Mouse (Mus musculus): Measurements from ENCODE around the gene Esrra.

Esrra gene

GRCm38 (mm10) chr19:6921647-6922567 is at the start of gene Esrra:
Esrra (minus strand) TSS chr19:6921813.
- DNase-seq (ENCODE audit: low spot score in 2 of 2) = peak; percentile 100

GRCm38 (mm10) chr19:6970460-6971085 is 49.0 kb upstream of the Esrra start:
- no peak for DNase-seq (ENCODE audit: low spot score in 2 of 2)

- peak; percentile 54 to 68 for DNase-seq (ENCODE audit: low spot score in 2 of 2)
Observed at GRCm38 (mm10) chr19:6969665-6970381, 48.2 kb upstream of the Esrra start.

- no peak for DNase-seq (ENCODE audit: low spot score in 2 of 2)
Observed at GRCm38 (mm10) chr19:6969291-6969664, 47.7 kb upstream of the Esrra start.

- no peak for DNase-seq (ENCODE audit: low spot score in 2 of 2)
Observed at GRCm38 (mm10) chr19:6968491-6969271, 47.1 kb upstream of the Esrra start.

GRCm38 (mm10) chr19:6956461-6956860 is 34.8 kb upstream of the Esrra start:
- no peak for DNase-seq (ENCODE audit: low spot score in 2 of 2)

- no peak for DNase-seq (ENCODE audit: low spot score in 2 of 2)
Observed at GRCm38 (mm10) chr19:6955424-6955823, 33.8 kb upstream of the Esrra start.

GRCm38 (mm10) chr19:6954046-6954445 is 32.4 kb upstream of the Esrra start:
- peak in 1 of 2 experiments; percentile 38 for DNase-seq (ENCODE audit: low spot score in 2 of 2)

GRCm38 (mm10) chr19:6952712-6953037 is 31.1 kb upstream of the Esrra start:
- DNase-seq (ENCODE audit: low spot score in 2 of 2) = no peak

- DNase-seq (ENCODE audit: low spot score in 2 of 2) = peak in 1 of 2 experiments; percentile 47
Observed at GRCm38 (mm10) chr19:6951994-6952711, 30.5 kb upstream of the Esrra start.

GRCm38 (mm10) chr19:6951381-6951968 is 29.9 kb upstream of the Esrra start:
- peak; percentile 57 to 70 for DNase-seq (ENCODE audit: low spot score in 2 of 2)

GRCm38 (mm10) chr19:6950613-6951153 is 29.1 kb upstream of the Esrra start:
- DNase-seq (ENCODE audit: low spot score in 2 of 2) = no peak

GRCm38 (mm10) chr19:6949951-6950350 is 28.3 kb upstream of the Esrra start:
- no peak for DNase-seq (ENCODE audit: low spot score in 2 of 2)

- no peak for DNase-seq (ENCODE audit: low spot score in 2 of 2)
Observed at GRCm38 (mm10) chr19:6949532-6949931, 27.9 kb upstream of the Esrra start.

- no peak for DNase-seq (ENCODE audit: low spot score in 2 of 2)
Observed at GRCm38 (mm10) chr19:6948186-6948585, 26.6 kb upstream of the Esrra start.

- no peak for DNase-seq (ENCODE audit: low spot score in 2 of 2)
Observed at GRCm38 (mm10) chr19:6947742-6948141, 26.1 kb upstream of the Esrra start.

GRCm38 (mm10) chr19:6943709-6944108 is 22.1 kb upstream of the Esrra start:
- DNase-seq (ENCODE audit: low spot score in 2 of 2) = no peak

- DNase-seq (ENCODE audit: low spot score in 2 of 2) = no peak
Observed at GRCm38 (mm10) chr19:6942764-6943163, 21.2 kb upstream of the Esrra start.

- peak; percentile 85 to 89 for DNase-seq (ENCODE audit: low spot score in 2 of 2)
Observed at GRCm38 (mm10) chr19:6942249-6942691, 20.7 kb upstream of the Esrra start, which contains the start of gene Gpr137. Gpr137 (minus strand) TSS chr19:6942480.
